Mouse (Mus musculus): ENCODE data around the gene Idh2. TPM values are rescaled to one million over a fixed set of nuclear protein-coding genes. Genes with fewer than 3 reads are reported as not detected.
A peak's percentile ranks its signal among the peaks of the same experiment; 100 is the strongest.

Gene Idh2
- polyA plus RNA-seq, 1 experiment from 2014 or later, result 351 TPM

DNA sequence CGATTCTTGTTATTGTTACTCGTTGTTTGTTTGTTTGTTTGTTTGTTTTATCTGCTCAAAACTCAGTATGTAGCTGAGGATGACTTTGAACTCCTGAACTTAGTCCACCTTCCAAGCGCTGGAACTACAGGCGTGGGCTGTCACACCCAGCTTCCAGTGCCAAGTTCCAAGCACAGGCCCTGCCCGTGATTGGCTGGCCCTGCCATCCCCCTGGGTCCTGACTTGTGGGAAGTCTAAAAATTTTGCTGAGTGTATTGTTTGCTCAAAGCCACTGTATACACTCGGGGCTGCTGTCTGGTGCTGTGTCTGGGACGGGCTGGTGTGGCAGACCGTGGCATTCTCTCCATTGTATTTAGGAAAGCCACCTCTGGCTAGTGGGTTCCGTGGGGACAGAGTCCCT lies 37.4 kb downstream of the Idh2 start:
- Histone ChIP-seq H3K9ac (no peak overlapping the region), H3K36me3 (ENCODE audit: poor library complexity, severe bottlenecking) (peaks cover 19% of the 10 kb centered on the region), H3K9me3 (replicated peaks) (no peaks in the 10 kb centered on the region), H3K4me1 (peaks cover 59% of the 10 kb centered on the region), H3K27me3 (no peaks in the 10 kb centered on the region), H3K4me3 (no peak overlapping the region), H3K27ac (no peak overlapping the region), H3K4me2 (no peak overlapping the region)
- 81% methylated on average over 9 of the region's 9 CpGs for WGBS
- no peak for ATAC-seq

DNA sequence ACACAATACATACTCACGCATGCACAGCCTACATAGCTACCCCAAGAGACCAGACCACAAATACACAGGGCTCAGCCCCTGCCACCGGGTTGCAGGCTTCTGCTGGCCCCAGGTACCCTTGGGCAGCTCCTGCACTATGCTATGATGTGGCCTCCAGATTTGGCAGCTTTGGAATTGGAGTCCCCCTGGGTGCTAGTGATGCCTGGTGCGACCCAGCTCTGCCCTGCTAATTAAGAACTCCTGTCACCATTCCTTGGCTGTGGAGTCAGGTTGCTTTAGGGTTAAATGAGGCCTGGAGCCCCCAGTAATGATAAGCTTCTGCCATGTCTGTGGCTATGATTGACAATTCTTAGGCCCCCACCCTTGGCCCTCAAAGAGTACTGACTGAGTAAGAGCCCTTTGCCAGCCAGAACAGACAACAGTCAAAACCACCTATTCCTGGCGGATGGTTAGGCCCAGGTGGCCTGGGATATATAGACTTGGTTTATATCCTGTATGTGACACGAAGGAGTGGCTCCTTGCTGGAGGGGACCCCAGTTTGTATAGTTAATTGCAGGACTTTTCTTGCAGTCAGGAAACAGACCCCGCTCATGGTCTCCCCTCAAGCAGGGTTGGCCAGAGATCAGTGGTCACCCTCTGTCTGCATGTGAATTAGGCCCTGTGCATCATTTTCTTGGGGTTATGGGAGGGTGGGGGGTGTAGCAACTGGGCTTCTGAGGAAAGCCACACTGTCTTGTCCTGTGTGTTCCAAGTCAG lies 38.1 kb downstream of the Idh2 start:
- Histone ChIP-seq H3K27ac (peak overlapping the region; percentile 87), H3K4me2 (no peak overlapping the region), H3K36me3 (ENCODE audit: poor library complexity, severe bottlenecking) (peaks cover 12% of the 10 kb centered on the region), H3K9me3 (replicated peaks) (no peaks in the 10 kb centered on the region), H3K9ac (no peak overlapping the region), H3K4me3 (no peak overlapping the region), H3K4me1 (peaks cover 66% of the 10 kb centered on the region), H3K27me3 (no peaks in the 10 kb centered on the region)
- 53% methylated on average over 6 of the region's 6 CpGs for WGBS
- no peak for ATAC-seq

DNA sequence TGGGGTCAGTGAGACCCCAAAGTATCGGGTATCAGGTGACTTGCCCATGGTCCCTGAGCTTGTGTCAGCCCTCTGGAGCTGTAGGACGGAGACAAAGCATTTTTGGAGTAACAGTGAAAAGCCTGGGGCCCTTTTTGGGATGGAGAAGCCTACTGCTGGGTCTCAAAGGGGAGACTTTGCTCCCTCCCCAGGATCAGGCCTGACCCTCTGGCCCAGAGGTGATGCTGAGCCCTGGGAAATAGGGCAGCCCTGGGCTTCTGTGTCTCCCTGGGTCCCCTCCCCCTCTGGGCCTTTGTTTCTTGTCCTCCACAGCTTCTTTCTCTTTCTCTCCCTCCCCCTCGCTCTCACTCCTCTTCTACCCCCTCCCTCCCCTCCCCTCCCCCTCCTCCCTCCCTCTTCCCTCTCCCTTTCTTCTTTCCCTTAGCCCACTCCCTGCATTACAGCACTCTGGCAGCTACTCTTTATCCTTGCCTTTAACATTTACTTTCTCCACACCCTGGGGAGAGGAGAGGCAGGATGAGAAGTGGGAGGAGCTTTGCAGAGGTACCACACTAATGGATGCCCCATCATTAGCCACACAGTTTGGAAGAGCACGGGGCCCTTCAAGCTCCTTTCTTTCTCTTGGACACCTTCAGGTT lies 39.1 kb downstream of the Idh2 start:
- H3K27ac ChIP-seq, result peak overlapping the region; percentile 87
- ATAC-seq, result peak; percentile 42; the same call in 1 of the 2 replicates
- H3K27me3 ChIP-seq, result no peaks in the 10 kb centered on the region
- 0 out of 2 replicates have a peak overlapping the region, but pooled peaks have one; percentile 22 for H3K9ac ChIP-seq
- no peak overlapping the region for H3K4me3 ChIP-seq
- H3K36me3 ChIP-seq (ENCODE audit: poor library complexity, severe bottlenecking), result peaks cover 1% of the 10 kb centered on the region; the same call in 1 of the 2 replicates
- H3K9me3 ChIP-seq (replicated peaks), result no peaks in the 10 kb centered on the region
- 5% methylated on average over 4 of the region's 4 CpGs for WGBS
- H3K4me2 ChIP-seq, result no peak overlapping the region
- H3K4me1 ChIP-seq, result peaks cover 74% of the 10 kb centered on the region

GRCm38 (mm10) chr7:80074921-80075441 lies 40.2 kb downstream of the Idh2 start:
- ATAC-seq, result no peak
- no peak overlapping the region for H3K9ac ChIP-seq
- H3K27me3 ChIP-seq, result no peaks in the 10 kb centered on the region
- no peaks in the 10 kb centered on the region for H3K36me3 ChIP-seq (ENCODE audit: poor library complexity, severe bottlenecking)
- H3K27ac ChIP-seq, result peak overlapping the region; percentile 87
- H3K4me2 ChIP-seq, result no peak overlapping the region
- no peak overlapping the region for H3K4me3 ChIP-seq
- 38% methylated on average over 5 of the region's 5 CpGs for WGBS
- peaks cover 83% of the 10 kb centered on the region for H3K4me1 ChIP-seq
- no peaks in the 10 kb centered on the region for H3K9me3 ChIP-seq (replicated peaks)

- H3K27ac ChIP-seq, result no peak overlapping the region
- H3K36me3 ChIP-seq (ENCODE audit: poor library complexity, severe bottlenecking), result no peaks in the 10 kb centered on the region
- no peak overlapping the region for H3K4me2 ChIP-seq
- no peaks in the 10 kb centered on the region for H3K27me3 ChIP-seq
- H3K9me3 ChIP-seq (replicated peaks), result no peaks in the 10 kb centered on the region
- no peak overlapping the region for H3K4me3 ChIP-seq
- peaks cover 84% of the 10 kb centered on the region for H3K4me1 ChIP-seq
- no peak for ATAC-seq
- no peak overlapping the region for H3K9ac ChIP-seq
- WGBS, result 83% methylated on average over 8 of the region's 8 CpGs
Observed at GRCm38 (mm10) chr7:80073506-80073905, 41.7 kb downstream of the Idh2 start.

- Histone ChIP-seq H3K4me1 (peaks cover 88% of the 10 kb centered on the region), H3K27me3 (no peaks in the 10 kb centered on the region), H3K9me3 (replicated peaks) (no peaks in the 10 kb centered on the region), H3K4me2 (peak overlapping the region; percentile 15; the same call in 1 of the 2 replicates), H3K27ac (peak overlapping the region; percentile 31), H3K9ac (no peak overlapping the region), H3K36me3 (ENCODE audit: poor library complexity, severe bottlenecking) (no peaks in the 10 kb centered on the region), H3K4me3 (no peak overlapping the region)
- no peak; the same call in 1 of the 2 replicates for ATAC-seq
- 29% methylated on average over 6 of the region's 6 CpGs for WGBS
Observed at GRCm38 (mm10) chr7:80072297-80072696, 42.9 kb downstream of the Idh2 start.

GRCm38 (mm10) chr7:80071209-80071608 lies 44.0 kb downstream of the Idh2 start:
- Histone ChIP-seq H3K4me1 (peaks cover 82% of the 10 kb centered on the region), H3K36me3 (ENCODE audit: poor library complexity, severe bottlenecking) (no peaks in the 10 kb centered on the region), H3K4me2 (no peak overlapping the region), H3K27ac (no peak overlapping the region), H3K4me3 (no peak overlapping the region), H3K9ac (no peak overlapping the region), H3K27me3 (no peaks in the 10 kb centered on the region), H3K9me3 (replicated peaks) (no peaks in the 10 kb centered on the region)
- 84% methylated on average over 9 of the region's 9 CpGs for WGBS
- no peak for ATAC-seq

GRCm38 (mm10) chr7:80069615-80070327 lies 45.4 kb downstream of the Idh2 start:
- Histone ChIP-seq H3K27ac (peak overlapping the region; percentile 78), H3K9me3 (replicated peaks) (no peaks in the 10 kb centered on the region), H3K4me2 (peak overlapping the region; percentile 33), H3K36me3 (ENCODE audit: poor library complexity, severe bottlenecking) (no peaks in the 10 kb centered on the region), H3K27me3 (no peaks in the 10 kb centered on the region), H3K4me3 (no peak overlapping the region), H3K9ac (peak overlapping the region; percentile 43), H3K4me1 (peaks cover 68% of the 10 kb centered on the region)
- WGBS, result 15% methylated on average over 13 of the region's 13 CpGs
- peak; percentile 67 for ATAC-seq

- Histone ChIP-seq H3K4me2 (no peak overlapping the region), H3K9ac (no peak overlapping the region), H3K36me3 (ENCODE audit: poor library complexity, severe bottlenecking) (no peaks in the 10 kb centered on the region), H3K4me3 (no peak overlapping the region), H3K27me3 (no peaks in the 10 kb centered on the region), H3K27ac (no peak overlapping the region), H3K9me3 (replicated peaks) (no peaks in the 10 kb centered on the region), H3K4me1 (peaks cover 68% of the 10 kb centered on the region)
- 57% methylated on average over 5 of the region's 7 CpGs for WGBS
- no peak for ATAC-seq
Observed at GRCm38 (mm10) chr7:80068341-80068740, 46.9 kb downstream of the Idh2 start.

DNA sequence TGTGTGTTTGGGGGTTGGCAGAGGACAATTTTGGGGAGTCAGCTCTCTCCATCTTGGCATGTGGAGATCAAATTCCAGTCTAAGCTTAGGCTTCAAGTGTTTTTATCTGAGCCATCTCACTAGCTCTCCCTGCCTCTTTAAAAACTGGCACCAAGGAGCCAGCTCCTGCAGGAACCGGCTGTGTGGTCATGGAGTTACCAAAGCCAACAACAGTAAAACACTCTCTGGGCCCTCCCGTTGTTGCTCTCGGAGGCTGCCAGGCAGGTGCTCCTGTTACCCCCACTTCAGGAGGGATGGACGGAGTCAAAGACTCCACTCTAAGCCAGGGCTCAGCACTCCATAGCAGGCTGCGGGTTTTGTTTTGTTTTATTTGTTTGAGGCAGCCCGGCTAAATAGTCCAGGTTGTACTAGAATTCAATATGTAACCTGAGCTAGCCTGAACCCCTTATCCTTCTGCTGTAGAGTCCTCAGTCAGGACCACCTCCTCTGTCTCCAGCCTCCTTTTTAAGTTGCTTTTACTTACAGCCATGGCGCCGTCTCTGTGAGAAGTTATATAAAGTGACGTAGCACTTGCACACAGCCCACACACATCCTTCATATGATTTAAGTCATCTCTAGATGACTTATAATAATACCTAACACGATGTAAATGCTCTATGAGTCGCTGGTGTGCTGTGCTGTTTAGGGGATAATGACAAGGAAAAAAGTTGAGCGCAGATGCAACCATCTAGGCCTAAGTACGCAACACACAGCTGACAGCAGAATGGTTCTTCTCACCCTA lies 48.3 kb downstream of the Idh2 start:
- H3K4me2 ChIP-seq, result no peak overlapping the region
- H3K27me3 ChIP-seq, result no peaks in the 10 kb centered on the region
- H3K9me3 ChIP-seq (replicated peaks), result no peaks in the 10 kb centered on the region
- H3K36me3 ChIP-seq (ENCODE audit: poor library complexity, severe bottlenecking), result no peaks in the 10 kb centered on the region
- H3K4me3 ChIP-seq, result no peak overlapping the region
- WGBS, result 63% methylated on average over 13 of the region's 13 CpGs
- H3K9ac ChIP-seq, result no peak overlapping the region
- H3K4me1 ChIP-seq, result peaks cover 67% of the 10 kb centered on the region
- ATAC-seq, result no peak
- H3K27ac ChIP-seq, result no peak overlapping the region

- H3K27ac ChIP-seq, result no peak overlapping the region
- H3K36me3 ChIP-seq (ENCODE audit: poor library complexity, severe bottlenecking), result no peaks in the 10 kb centered on the region
- no peak overlapping the region for H3K9ac ChIP-seq
- ATAC-seq, result no peak
- H3K4me1 ChIP-seq, result peaks cover 59% of the 10 kb centered on the region
- 83% methylated on average over 3 of the region's 3 CpGs for WGBS
- no peak overlapping the region for H3K4me3 ChIP-seq
- H3K4me2 ChIP-seq, result no peak overlapping the region
- no peaks in the 10 kb centered on the region for H3K27me3 ChIP-seq
- H3K9me3 ChIP-seq (replicated peaks), result no peaks in the 10 kb centered on the region
Observed at GRCm38 (mm10) chr7:80065250-80065649, 49.9 kb downstream of the Idh2 start.

Measured in forebrain, embryonic 13.5 days (tissue).